Comparison of ENCODE assay signal across 33 mouse cellular contexts in genomic region chr7:19222875-19223274, GRCm38 (mm10). TPM values are rescaled to one million over a fixed set of nuclear protein-coding genes. Genes with fewer than 3 reads are reported as not detected.
"Had no signal": no experiment of that assay in that cellular context is flagged by ENCODE, and none has a peak within 500 bp of the region (broad histone marks: within the 10 kb centered on the region; RNA-seq: fewer than 3 reads in every experiment).

No protein-coding gene starts in this region.

- H3K36me3 ChIP-seq: hindbrain, embryonic 15.5 days had no signal

- H3K27me3 ChIP-seq: heart, embryonic 12.5 days; heart, embryonic 13.5 days; heart, embryonic 15.5 days; hindbrain, embryonic 12.5 days; hindbrain, embryonic 15.5 days; intestine, embryonic 15.5 days; kidney, embryonic 15.5 days had no signal

- H3K4me2 ChIP-seq: heart, embryonic 11.5 days; heart, embryonic 12.5 days; heart, embryonic 13.5 days; heart, embryonic 15.5 days; hindbrain, embryonic 12.5 days; hindbrain, embryonic 13.5 days; hindbrain, embryonic 14.5 days; hindbrain, embryonic 15.5 days; intestine, embryonic 15.5 days; kidney, embryonic 15.5 days had no signal

- H3K4me3 ChIP-seq: heart, embryonic 12.5 days; heart, embryonic 13.5 days; heart, embryonic 15.5 days; hindbrain, embryonic 10.5 days; hindbrain, embryonic 12.5 days; hindbrain, embryonic 13.5 days; hindbrain, embryonic 15.5 days; intestine, embryonic 15.5 days; kidney, embryonic 15.5 days; layer of hippocampus, adult 2 months; left cerebral cortex, adult 2 months had no signal

- H3K9me3 ChIP-seq: heart, embryonic 12.5 days; heart, embryonic 13.5 days; heart, embryonic 15.5 days; hindbrain, embryonic 10.5 days; hindbrain, embryonic 12.5 days; hindbrain, embryonic 13.5 days; hindbrain, embryonic 15.5 days; intestine, embryonic 15.5 days; kidney, embryonic 15.5 days had no signal

- DNase-seq: heart, postnatal 10 days; heart, postnatal 14 days; heart, postnatal 36 days; heart, postnatal 4 days; kidney, adult 11 months; kidney, adult 18-20 months; kidney, adult 2 months; kidney, adult 8-10 months; kidney, adult 9 months; kidney, postnatal 10 days; kidney, postnatal 14 days; kidney, postnatal 25 days; kidney, postnatal 36 days; kidney, postnatal 4 days; layer of hippocampus, adult 9-11 months; layer of hippocampus, postnatal 36 days had no signal

- H3K9ac ChIP-seq: heart, embryonic 12.5 days; heart, embryonic 13.5 days; heart, embryonic 15.5 days; hindbrain, embryonic 12.5 days; hindbrain, embryonic 13.5 days; hindbrain, embryonic 15.5 days; intestine, embryonic 15.5 days; kidney, embryonic 15.5 days had no signal

- H3K27ac ChIP-seq: heart, embryonic 13.5 days; heart, embryonic 15.5 days; hindbrain, embryonic 10.5 days; hindbrain, embryonic 12.5 days; hindbrain, embryonic 13.5 days; hindbrain, embryonic 14.5 days; hindbrain, embryonic 15.5 days; hindbrain, postnatal 0 days; intestine, embryonic 15.5 days; kidney, embryonic 15.5 days; kidney, postnatal 0 days; layer of hippocampus, adult 2 months; left cerebral cortex, adult 2 months had no signal

RNA-seq across cellular contexts. Expression of gene Gipr, which starts 56.9 kb away (rescaled TPM):
- total RNA-seq: hematopoietic stem cell, adult 5-6 weeks had no signal
- polyA plus RNA-seq: inflammation-experienced regulatory T-cells, adult 6 months had no signal
